Mouse (Mus musculus): Measurements from ENCODE around the gene Gm10972. TPM values are rescaled to one million over a fixed set of nuclear protein-coding genes. Genes with fewer than 3 reads are reported as not detected.

Gene Gm10972
- polyA plus RNA-seq (2015; fragmentation: Nextera tagmentation; extraction: Ambion mirVana), result not detected in 2 replicates

GRCm38 (mm10) chr3:94642495-94643162, at the start of gene Gm10972:
TSS of gene Gm10972 (plus strand) at chr3:94643112.

GRCm38 (mm10) chr3:94658740-94659095, 15.8 kb downstream of the Gm10972 start, which contains the start of gene Tuft1:
TSS of gene Tuft1 (minus strand) at chr3:94658872.

Other genes with a start within 250 kb of the Gm10972 start
- 3.1 and 3.6 TPM in 2 replicates for gene Lingo4, start 244.6 kb upstream of the Gm10972 start, polyA plus RNA-seq (2015; fragmentation: Nextera tagmentation; extraction: Ambion mirVana)
- 35.9 and 36.0 TPM in 2 replicates for gene Tdrkh, start 229.8 kb upstream of the Gm10972 start, polyA plus RNA-seq (2015; fragmentation: Nextera tagmentation; extraction: Ambion mirVana)
- 60.7 and 62.2 TPM in 2 replicates for gene Mrpl9, start 199.8 kb upstream of the Gm10972 start, polyA plus RNA-seq (2015; fragmentation: Nextera tagmentation; extraction: Ambion mirVana)
- gene Oaz3, start 199.2 kb upstream of the Gm10972 start, polyA plus RNA-seq (2015; fragmentation: Nextera tagmentation; extraction: Ambion mirVana), result 0.80 and 0.92 TPM in 2 replicates
- 139 and 159 TPM in 2 replicates for gene Celf3, start 164.8 kb upstream of the Gm10972 start, polyA plus RNA-seq (2015; fragmentation: Nextera tagmentation; extraction: Ambion mirVana)
- 15.9 and 16.9 TPM in 2 replicates for gene Riiad1, start 162.8 kb upstream of the Gm10972 start, polyA plus RNA-seq (2015; fragmentation: Nextera tagmentation; extraction: Ambion mirVana)
- 97.1 and 100 TPM in 2 replicates for gene Snx27, start 60.4 kb upstream of the Gm10972 start, polyA plus RNA-seq (2015; fragmentation: Nextera tagmentation; extraction: Ambion mirVana)
- 5.3 and 5.7 TPM in 2 replicates for gene Tuft1, start 15.8 kb downstream of the Gm10972 start, polyA plus RNA-seq (2015; fragmentation: Nextera tagmentation; extraction: Ambion mirVana)
- 0.49 and 0.80 TPM in 2 replicates for gene Selenbp2, start 50.4 kb downstream of the Gm10972 start, polyA plus RNA-seq (2015; fragmentation: Nextera tagmentation; extraction: Ambion mirVana)
- gene Cgn, start 143.4 kb downstream of the Gm10972 start, polyA plus RNA-seq (2015; fragmentation: Nextera tagmentation; extraction: Ambion mirVana), result 12.2 and 13.9 TPM in 2 replicates
- gene Pogz, start 194.5 kb downstream of the Gm10972 start, polyA plus RNA-seq (2015; fragmentation: Nextera tagmentation; extraction: Ambion mirVana), result 13.9 and 15.4 TPM in 2 replicates
- gene Psmb4, start 243.8 kb downstream of the Gm10972 start, polyA plus RNA-seq (2015; fragmentation: Nextera tagmentation; extraction: Ambion mirVana), result 352 and 413 TPM in 2 replicates

Data from neural tube, postnatal 0 days (tissue).